Mouse (Mus musculus) cortical plate, adult 2 months (tissue): ENCODE measurements around the gene 4930539E08Rik.

Experiments used
- CTCF ChIP-seq: fragments of 200-500 bp; IDR thresholded peaks from 2 replicates; pipeline ENCODE4 v1.5.1; 2011; ENCODE audit warnings: mild to moderate bottlenecking, control low read depth, low read length; ENCODE audit not compliant: insufficient read depth; ENCODE audit errors: extremely low read depth
- POLR2A ChIP-seq: fragments of 200-500 bp; IDR thresholded peaks from 2 replicates; pipeline ENCODE4 v1.6.1; 2011; ENCODE audit warnings: mild to moderate bottlenecking, low read length, control low read depth; ENCODE audit not compliant: insufficient read depth; ENCODE audit errors: extremely low read depth

GRCm38 (mm10) chr17:28858205-28858604 lies 56.9 kb downstream of the 4930539E08Rik start, which contains the start of gene Pnpla1:
- TF ChIP-seq CTCF (no peak), POLR2A (no peak)
